Mouse (Mus musculus) thymus, adult 2 months (tissue): ENCODE measurements around the gene Chd4.

ENCODE experiments used
- CTCF ChIP-seq: fragments of 200-500 bp; IDR thresholded peaks from 2 replicates; pipeline ENCODE4 v1.5.1; 2012; ENCODE audit warnings: mild to moderate bottlenecking, control low read depth, low read length, moderate library complexity, borderline replicate concordance; ENCODE audit not compliant: control insufficient read depth, poor library complexity, insufficient read depth; ENCODE audit errors: extremely low read depth
- POLR2A ChIP-seq: fragments of 200-500 bp; IDR thresholded peaks from 2 replicates; pipeline ENCODE4 v1.6.1; 2012; ENCODE audit warnings: mild to moderate bottlenecking, low read length, control low read depth, moderate library complexity; ENCODE audit not compliant: control insufficient read depth, poor library complexity, insufficient read depth; ENCODE audit errors: extremely low read depth

DNA sequence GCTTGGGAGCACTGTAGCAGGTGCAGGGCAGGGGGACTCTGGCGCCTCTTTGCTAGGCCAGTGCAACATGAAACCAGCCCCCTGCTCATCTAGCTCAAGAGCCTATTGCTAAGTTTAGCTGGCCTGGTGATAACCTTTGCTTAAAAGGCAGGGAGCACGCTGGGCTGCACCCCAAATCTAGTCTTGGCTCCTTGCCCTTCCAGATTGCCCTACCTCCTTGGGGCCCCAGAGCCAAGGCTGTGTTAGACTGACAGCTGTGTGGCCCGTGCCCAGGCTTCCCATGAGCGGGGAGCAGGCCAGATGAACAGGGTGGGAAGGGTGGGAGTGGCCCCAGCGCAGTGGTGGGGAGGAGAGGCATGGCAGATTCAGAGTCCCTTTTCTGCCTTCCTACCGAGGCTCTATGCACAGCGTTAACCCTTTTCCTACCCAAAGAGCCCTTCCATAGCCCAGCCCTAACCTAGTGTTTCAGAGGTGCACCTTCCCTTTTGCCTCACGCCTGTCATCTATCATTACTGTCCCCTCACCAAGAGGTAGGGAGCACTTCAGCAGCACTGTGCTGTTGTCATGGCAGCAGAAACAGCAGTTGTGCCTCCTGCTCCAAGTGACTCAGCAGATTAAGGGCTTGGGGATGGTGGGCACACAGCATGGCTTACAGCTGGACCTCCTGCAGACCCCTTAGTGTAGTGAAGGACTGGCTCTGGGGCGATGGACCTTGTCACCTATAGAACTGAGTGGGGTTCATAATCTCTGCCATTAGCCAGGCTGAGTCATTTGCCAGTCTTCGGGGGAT, 71.3 kb downstream of the Chd4 start:
- TF ChIP-seq CTCF (no peak), POLR2A (no peak)
